Mouse (Mus musculus): ENCODE measurements around the gene 4921509C19Rik. TPM values are rescaled to one million over a fixed set of nuclear protein-coding genes. Genes with fewer than 3 reads are reported as not detected.
"Not testable (repeated sequence)": the region's sequence is repeated elsewhere in the genome, so short reads cannot be mapped to it uniquely, and the experiment has no call there.

The 4921509C19Rik gene
- polyA plus RNA-seq, 1 experiment: not detected

- TF ChIP-seq POLR2A (IDR thresholded peaks at IDR 0.05; ENCODE audit: low read depth, low read length) (no peak), CTCF (conservative IDR thresholded peaks at IDR 0.05; ENCODE audit: insufficient read depth, insufficient read length, low read depth, low read length) (no peak)
These were observed 24.6 kb upstream of the 4921509C19Rik start for GRCm38 (mm10) chr2:151500442-151501007.

GRCm38 (mm10) chr2:151498358-151498757 lies 22.4 kb upstream of the 4921509C19Rik start:
- no peaks in the 10 kb centered on the region for H3K27me3 ChIP-seq (replicated peaks; ENCODE audit: control insufficient read depth, insufficient read depth, low read length)
- H3K4me1 ChIP-seq (ENCODE audit: control insufficient read depth, insufficient read depth, low read length): peaks cover 7% of the 10 kb centered on the region
- 45% methylated on average over 3 of the region's 3 CpGs for WGBS
- H3K27ac ChIP-seq (ENCODE audit: insufficient read depth, low read depth, low read length): no peak overlapping the region
- DNase-seq: peak; percentile 26
- TF ChIP-seq POLR2A (IDR thresholded peaks at IDR 0.05; ENCODE audit: low read depth, low read length): no peak
- TF ChIP-seq CTCF (conservative IDR thresholded peaks at IDR 0.05; ENCODE audit: insufficient read depth, insufficient read length, low read depth, low read length): no peak
- no peak overlapping the region for H3K4me3 ChIP-seq (ENCODE audit: insufficient read depth, low read depth, low read length)
- H3K36me3 ChIP-seq (ENCODE audit: control insufficient read depth, insufficient read depth, low read length): peaks cover 8% of the 10 kb centered on the region

More at GRCm38 (mm10) chr2:151500442-151501007, 24.6 kb upstream of the 4921509C19Rik start:
- H3K4me1 ChIP-seq (ENCODE audit: control insufficient read depth, insufficient read depth, low read length): peaks cover 7% of the 10 kb centered on the region
- no peak for DNase-seq
- WGBS: 92% methylated on average over 6 of the region's 6 CpGs
- no peaks in the 10 kb centered on the region for H3K27me3 ChIP-seq (replicated peaks; ENCODE audit: control insufficient read depth, insufficient read depth, low read length)
- peaks cover 14% of the 10 kb centered on the region for H3K36me3 ChIP-seq (ENCODE audit: control insufficient read depth, insufficient read depth, low read length)
- H3K4me3 ChIP-seq (ENCODE audit: insufficient read depth, low read depth, low read length): no peak overlapping the region
- H3K27ac ChIP-seq (ENCODE audit: insufficient read depth, low read depth, low read length): no peak overlapping the region

DNA sequence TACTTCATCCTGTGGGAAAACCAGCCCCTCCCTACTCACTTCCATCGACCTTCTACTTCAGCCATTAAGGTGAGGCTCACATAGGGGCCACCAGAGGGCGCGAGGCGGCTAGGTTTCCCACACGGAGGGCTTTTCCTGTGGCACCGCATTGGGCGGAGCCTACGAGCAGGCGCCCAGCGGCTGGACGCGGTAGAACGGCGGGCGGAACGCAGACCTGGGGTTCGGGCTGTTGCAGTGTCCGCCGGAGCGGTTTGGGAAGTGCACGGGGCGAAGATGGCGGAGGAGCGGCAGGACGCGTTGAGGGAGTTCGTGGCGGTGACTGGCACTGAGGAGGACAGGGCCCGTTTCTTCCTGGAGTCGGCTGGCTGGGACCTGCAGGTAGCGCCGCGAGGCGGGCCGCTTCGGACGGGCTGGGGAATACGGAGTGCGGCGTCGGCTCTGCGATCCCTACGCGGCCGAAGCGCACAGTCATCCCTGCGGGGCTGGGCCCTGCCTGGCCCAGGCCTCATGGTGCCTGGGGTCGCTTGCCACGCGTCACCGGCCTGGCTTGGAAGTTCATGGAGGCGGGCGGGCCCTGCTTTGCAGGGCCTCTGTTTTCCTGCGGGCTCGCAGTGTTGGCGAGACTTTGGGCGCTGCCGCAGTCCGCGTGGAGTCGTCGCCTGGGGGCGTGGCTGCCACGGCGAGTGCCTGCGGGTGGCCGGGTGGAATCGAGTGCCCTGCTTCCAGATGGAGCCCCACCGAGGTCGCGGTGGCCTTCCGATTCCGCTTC lies 18.3 kb upstream of the 4921509C19Rik start, which contains the start of gene Nsfl1c:
TSS of gene Nsfl1c (plus strand) at position 148 of the 769 bp plus-strand sequence.
- TF ChIP-seq POLR2A (IDR thresholded peaks at IDR 0.05; ENCODE audit: low read depth, low read length) (peak; percentile 81), CTCF (conservative IDR thresholded peaks at IDR 0.05; ENCODE audit: insufficient read depth, insufficient read length, low read depth, low read length) (peak; percentile 89)
- WGBS: under 1% methylated on average over 73 of the region's 73 CpGs
- Histone ChIP-seq H3K27ac (ENCODE audit: insufficient read depth, low read depth, low read length) (peak within 1 kb of the TSS; percentile 14; the same call in 1 of the 2 replicates), H3K27me3 (replicated peaks; ENCODE audit: control insufficient read depth, insufficient read depth, low read length) (no peaks in the 10 kb centered on the region), H3K36me3 (ENCODE audit: control insufficient read depth, insufficient read depth, low read length) (no peaks in the 10 kb centered on the region), H3K4me1 (ENCODE audit: control insufficient read depth, insufficient read depth, low read length) (peaks cover 7% of the 10 kb centered on the region), H3K4me3 (ENCODE audit: insufficient read depth, low read depth, low read length) (peak within 1 kb of the TSS; percentile 83)
- DNase-seq: peak; percentile 96

GRCm38 (mm10) chr2:151486496-151486895 lies 10.5 kb upstream of the 4921509C19Rik start:
- no peak for TF ChIP-seq CTCF (conservative IDR thresholded peaks at IDR 0.05; ENCODE audit: insufficient read depth, insufficient read length, low read depth, low read length)
- TF ChIP-seq POLR2A (IDR thresholded peaks at IDR 0.05; ENCODE audit: low read depth, low read length): no peak
- H3K4me3 ChIP-seq (ENCODE audit: insufficient read depth, low read depth, low read length): no peak overlapping the region
- no peak overlapping the region for H3K27ac ChIP-seq (ENCODE audit: insufficient read depth, low read depth, low read length)
- no peak for DNase-seq
- H3K4me1 ChIP-seq (ENCODE audit: control insufficient read depth, insufficient read depth, low read length): no peaks in the 10 kb centered on the region
- no peaks in the 10 kb centered on the region for H3K36me3 ChIP-seq (ENCODE audit: control insufficient read depth, insufficient read depth, low read length)
- no peaks in the 10 kb centered on the region for H3K27me3 ChIP-seq (replicated peaks; ENCODE audit: control insufficient read depth, insufficient read depth, low read length)

- not testable (repeated sequence) for DNase-seq; H3K36me3 ChIP-seq (ENCODE audit: control insufficient read depth, insufficient read depth, low read length); H3K4me3 ChIP-seq (ENCODE audit: insufficient read depth, low read depth, low read length); H3K27ac ChIP-seq (ENCODE audit: insufficient read depth, low read depth, low read length); H3K4me1 ChIP-seq (ENCODE audit: control insufficient read depth, insufficient read depth, low read length); H3K27me3 ChIP-seq (replicated peaks; ENCODE audit: control insufficient read depth, insufficient read depth, low read length)
- 65% methylated on average over 4 of the region's 4 CpGs for WGBS
These were observed 41.0 kb downstream of the 4921509C19Rik start for GRCm38 (mm10) chr2:151434971-151435370.

- WGBS: 54% methylated on average over 4 of the region's 4 CpGs
- not testable (repeated sequence) for H3K4me3 ChIP-seq (ENCODE audit: insufficient read depth, low read depth, low read length); H3K27ac ChIP-seq (ENCODE audit: insufficient read depth, low read depth, low read length); H3K4me1 ChIP-seq (ENCODE audit: control insufficient read depth, insufficient read depth, low read length); H3K27me3 ChIP-seq (replicated peaks; ENCODE audit: control insufficient read depth, insufficient read depth, low read length); H3K36me3 ChIP-seq (ENCODE audit: control insufficient read depth, insufficient read depth, low read length)
- DNase-seq: peak; percentile 8
These were observed 41.8 kb downstream of the 4921509C19Rik start for GRCm38 (mm10) chr2:151434203-151434602.

Other genes with a start within 250 kb of the 4921509C19Rik start
- gene Nsfl1c, start 18.0 kb upstream of the 4921509C19Rik start, polyA plus RNA-seq (2012; rRNA removed): 77.7 and 88.1 TPM in 2 replicates
- 76.7 and 97.9 TPM in 2 replicates for gene Fkbp1a, start 66.3 kb upstream of the 4921509C19Rik start, polyA plus RNA-seq (2012; rRNA removed)
- 1.2 and 1.3 TPM in 2 replicates for gene Sdcbp2, start 96.5 kb upstream of the 4921509C19Rik start, polyA plus RNA-seq (2012; rRNA removed)
- 0.31 TPM in 2 replicates for gene Snph, start 156.4 kb upstream of the 4921509C19Rik start, polyA plus RNA-seq (2012; rRNA removed)
- not detected in 2 replicates for gene Rad21l, start 192.4 kb upstream of the 4921509C19Rik start, polyA plus RNA-seq (2012; rRNA removed)
- gene Tmem74b, start 225.9 kb upstream of the 4921509C19Rik start, polyA plus RNA-seq (2012; rRNA removed): 0.35 and 0.45 TPM in 2 replicates

All from kidney, adult 2 months (tissue).